Mouse (Mus musculus): ENCODE measurements at regions not wholly inside any gene's neighbourhood (a gene's known extent, or its start where the extent isn't known, plus 50 kb on each side); places are given as distances from the start of the nearest gene placed in this dataset.

DNA sequence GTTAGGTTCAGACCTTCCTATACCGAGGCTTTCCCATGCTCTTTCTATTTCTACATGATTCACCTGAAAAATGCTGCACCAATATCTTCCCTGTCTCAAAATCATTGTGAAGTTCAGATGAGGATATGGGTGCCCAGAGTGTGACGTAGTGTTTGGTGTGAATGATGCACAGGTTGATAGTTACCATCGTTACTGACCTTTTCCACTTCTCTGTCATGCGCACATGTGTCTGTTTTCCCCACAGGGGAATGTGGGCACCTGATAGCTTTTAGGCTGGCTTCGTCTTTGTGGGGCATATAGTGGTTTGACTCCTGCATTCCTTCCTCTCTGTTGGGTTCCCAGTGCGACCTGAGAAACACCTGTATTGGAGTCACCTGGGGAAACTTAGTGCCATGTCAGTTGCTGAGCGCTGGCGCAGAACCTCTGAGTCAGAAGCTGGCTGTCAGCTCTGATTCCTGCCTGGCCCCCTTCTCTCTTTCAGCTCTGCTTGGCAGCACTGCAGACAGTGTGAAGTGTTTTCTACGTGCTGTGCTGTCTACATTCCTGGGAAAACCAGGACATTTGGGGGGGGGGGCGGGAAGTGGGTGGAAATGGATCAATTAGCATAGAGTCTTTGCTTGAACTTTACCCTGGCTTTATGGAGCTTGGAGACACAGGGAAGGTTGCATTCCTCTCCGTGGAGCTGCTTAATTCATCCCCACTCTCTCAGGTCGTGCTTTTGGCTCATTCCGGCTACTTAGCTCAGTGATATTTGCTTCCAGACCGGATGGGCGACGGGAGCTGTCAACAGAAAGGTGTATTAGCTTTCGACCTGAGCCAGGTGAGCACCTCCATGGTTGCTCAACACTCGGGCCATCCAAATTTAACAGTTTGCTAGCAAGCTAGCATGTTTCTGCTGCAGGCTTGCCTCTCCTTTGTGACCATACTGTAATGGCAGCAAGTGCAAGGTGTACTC, 1281.4 kb upstream of the A1bg start:
- DNase-seq, result peak; percentile 54

DNA sequence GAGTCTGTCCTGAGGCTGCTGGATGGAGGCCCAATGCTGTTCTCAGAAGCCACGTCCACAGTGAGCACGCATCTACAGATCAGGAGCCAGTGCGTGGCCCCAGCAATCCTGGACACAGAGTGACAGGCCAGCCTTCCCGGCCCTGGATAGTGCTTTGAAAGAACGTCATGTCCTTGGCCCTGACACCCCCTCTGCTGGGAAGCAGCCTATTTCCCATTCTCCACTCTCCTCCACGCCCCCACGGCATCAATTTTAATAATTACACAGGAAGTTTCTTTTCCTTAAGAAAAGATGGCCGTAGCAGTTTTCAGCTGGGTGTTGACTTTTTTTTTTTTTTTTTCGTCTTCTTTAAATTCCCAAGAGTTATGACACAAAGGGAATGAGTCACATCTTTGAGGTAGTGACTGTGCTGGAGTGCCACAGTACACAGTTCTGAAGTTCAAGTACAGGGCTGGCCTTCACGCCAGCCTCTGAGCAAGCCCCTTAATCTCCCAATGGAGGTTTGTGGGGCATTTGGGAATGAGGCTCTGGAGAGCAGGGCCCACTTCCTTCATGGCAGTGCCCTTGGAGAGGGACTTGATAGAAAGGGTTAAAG, 1280.1 kb upstream of the A1bg start:
- DNase-seq, result peak; percentile 50

DNA sequence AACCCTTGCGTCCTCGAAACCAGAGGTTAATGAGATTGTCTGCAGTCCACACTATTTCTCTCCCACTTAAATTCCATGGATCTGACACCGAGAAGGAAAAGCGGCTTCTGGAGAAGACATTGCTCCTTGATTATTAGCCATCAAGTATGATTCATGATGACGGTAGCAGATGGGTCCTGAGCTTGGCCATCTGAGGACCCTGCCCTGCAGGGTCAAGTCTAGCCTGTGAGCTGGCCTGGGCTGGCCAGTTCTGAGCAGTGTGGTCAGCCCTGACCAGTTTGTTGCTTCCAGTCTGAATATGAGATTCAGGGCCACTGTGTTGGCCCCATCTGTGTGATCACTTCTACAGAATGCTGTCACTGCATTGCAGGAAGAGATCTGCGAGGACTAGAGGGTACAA, 1275.9 kb upstream of the A1bg start:
- DNase-seq, result no peak

DNA sequence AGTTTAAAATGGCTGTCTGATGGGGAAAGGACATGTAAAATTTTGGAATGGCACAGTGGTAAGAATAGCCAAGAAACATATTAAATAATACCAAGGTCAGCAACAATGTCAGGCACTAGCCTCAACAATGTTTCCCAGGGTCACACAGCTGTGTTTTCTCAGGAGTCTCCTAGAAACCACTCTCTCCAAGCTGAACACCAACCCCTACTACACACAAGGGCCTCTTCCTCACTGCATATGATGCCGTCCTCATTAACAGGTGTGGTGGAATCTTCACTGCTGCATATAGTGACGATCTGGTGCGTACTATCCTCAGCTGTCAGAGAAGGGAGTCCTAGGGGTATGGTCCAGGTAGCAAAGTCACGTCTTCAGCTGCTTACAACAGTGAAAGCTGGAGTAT, 1275.4 kb upstream of the A1bg start:
- DNase-seq, result no peak

DNA sequence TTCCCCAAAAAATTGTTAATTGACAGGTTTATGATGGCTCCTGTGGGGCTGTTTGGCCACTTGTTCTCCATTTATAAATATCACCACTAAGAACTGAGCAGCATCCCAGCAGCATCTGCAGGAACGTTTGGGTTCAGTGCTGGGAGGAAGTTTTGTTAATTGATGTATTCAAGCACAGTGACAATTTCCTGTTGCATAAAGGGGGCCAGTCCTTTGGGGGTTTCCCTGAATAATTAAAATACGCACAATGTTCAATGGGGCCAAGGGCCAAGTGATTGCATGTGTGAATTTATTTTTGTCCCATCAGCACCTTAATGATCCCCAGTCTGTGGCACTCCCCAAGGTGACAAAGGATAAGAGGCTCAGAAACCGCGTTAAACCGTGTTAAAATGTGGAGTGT, 1272.6 kb upstream of the A1bg start:
- no peak for DNase-seq

DNA sequence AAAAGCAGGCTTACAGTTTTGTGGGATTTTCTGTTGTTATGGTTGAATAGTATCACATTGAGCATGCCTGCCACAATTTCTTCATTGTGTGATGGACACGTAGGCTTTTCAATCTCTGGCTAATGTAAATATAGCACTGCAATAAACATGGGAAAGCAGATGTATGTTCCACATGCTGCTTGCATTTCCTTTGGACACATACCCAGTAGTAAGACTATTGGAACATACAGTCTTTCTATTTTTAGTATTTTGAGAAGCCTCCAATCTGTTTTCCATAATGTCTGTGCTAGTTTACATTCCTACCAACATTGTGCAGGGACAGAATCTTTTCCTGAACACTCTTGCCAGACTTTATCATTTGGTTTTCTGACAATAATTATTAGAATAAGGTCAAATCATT, 1269.9 kb upstream of the A1bg start:
- no peak for DNase-seq

DNA sequence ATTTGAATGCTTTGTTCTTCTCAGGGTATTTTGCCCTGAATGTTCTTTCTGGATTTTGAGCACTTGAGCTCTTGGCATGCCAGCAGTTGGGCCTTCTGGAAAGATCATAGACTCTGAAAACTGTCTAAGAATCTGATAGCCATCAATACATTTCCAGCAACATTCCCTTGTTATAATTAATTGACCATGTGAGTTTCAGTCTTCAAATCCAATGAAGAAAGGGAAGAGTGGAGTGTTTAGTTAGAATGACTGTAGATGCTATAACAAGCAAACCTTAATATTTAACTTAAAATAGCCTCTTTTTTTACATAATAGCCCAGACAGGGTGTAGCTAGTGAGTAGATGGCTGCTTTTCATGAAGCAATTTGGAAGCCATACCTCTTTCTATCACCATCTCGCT, 1268.8 kb upstream of the A1bg start:
- DNase-seq, result no peak

DNA sequence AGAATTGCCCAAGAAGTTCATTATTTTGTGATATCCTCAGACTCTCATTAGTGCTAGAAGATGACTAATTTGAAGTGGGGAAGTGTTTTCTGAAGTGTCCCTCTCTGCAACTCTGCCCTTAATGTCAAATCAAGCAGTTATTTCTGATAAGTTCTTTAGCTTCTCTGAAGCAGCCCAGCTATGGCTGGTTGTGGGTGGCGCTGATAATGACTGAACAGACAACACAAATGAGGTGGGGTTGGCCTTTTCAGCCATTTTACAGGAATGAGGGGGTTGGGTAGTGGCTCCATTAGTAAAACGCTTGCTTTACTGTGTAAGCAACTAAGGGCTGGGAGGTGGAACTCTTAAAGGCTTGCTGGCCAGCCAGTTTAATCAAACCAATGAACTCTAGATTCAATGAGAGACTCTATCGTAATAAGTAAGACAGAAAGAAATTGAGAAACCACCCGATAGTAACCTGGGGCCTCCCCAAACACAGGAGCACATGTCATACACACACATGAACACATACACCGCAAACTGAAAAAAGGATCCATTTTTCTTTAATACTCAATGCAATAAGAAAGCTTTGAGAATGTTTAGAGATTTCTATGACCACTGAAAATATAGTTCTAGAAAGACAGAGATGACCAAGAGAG, 1268.3 kb upstream of the A1bg start:
- no peak for DNase-seq

DNA sequence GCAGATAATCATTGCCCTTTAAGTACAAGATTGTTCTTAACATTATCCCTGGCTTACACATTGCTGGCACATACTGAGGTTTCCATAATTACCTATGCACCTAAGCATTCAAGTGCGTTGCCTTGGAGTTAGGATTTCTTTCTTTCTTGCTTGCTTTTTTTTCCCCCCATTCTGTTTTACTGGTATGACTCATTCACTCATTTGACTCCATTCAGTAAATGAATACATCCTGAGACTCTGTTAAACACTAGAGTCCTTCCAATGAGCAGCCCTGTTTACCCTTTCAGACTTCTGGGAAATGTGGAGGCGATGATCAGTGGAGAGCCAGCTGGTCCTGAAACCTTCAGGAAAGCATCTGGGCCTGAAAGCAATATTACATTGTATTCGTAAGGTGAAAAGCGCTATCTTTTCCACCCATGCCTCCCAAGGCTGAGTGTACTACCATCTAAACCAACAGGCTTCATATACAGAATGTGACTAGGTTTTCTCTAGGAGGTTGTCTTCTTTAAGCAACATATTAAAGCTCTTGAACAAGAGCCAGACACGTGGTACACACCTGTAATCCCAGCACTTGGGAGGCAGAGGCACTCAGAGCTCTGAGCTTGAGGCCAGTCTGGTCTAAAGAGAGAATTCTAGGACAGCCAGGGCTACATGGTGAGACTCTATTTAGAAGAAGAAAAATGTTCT, 1267.6 kb upstream of the A1bg start:
- no peak for DNase-seq

DNA sequence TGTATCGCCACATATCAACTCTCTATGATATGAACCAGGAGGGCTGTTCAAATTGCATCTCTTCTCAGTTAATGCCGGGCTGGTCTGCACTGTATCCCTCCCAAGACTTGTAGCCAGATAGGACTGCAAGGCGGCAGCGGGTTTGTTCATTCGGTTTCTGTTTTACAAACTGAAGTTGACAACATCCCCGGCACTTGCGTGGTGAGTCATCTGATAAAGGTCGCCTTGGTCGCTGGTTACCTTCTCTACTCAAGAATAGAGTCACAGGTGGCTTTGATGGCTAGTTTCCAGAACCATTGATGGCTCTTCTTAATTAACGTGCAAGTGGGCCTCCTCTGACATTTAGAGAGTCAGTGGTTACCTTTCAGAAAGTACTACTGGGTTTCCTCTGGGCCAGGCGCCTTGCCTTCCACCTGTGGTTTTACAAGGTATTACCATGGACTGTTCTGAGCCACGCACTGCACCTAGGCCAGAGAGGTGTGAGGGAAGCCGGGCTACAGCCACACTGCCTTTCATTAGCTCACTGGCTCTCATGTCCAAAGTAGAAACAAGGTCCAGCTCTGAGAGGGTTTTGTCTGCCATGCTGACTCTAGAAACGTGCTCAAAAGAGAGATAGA, 1266.9 kb upstream of the A1bg start:
- DNase-seq, result no peak

DNA sequence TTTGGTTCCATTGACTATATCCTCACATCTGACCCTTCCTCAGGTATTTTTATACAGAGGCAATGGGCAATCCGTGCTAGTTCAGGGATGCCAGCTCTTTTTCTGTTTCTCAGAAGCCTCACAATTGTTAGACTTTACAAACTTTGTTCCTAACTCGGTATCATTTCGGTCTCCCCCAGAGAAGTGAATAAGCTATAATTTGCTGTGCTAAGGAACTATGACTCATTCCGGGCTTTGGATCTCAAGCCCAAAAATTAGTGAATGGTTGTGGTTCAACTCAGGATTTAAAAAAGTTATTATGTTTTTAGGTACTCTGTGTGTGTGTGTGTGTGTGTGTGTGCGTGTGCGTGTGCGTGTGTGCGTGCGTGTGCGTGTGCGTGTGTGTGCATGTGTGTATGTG, 1263.7 kb upstream of the A1bg start:
- DNase-seq, result no peak

DNA sequence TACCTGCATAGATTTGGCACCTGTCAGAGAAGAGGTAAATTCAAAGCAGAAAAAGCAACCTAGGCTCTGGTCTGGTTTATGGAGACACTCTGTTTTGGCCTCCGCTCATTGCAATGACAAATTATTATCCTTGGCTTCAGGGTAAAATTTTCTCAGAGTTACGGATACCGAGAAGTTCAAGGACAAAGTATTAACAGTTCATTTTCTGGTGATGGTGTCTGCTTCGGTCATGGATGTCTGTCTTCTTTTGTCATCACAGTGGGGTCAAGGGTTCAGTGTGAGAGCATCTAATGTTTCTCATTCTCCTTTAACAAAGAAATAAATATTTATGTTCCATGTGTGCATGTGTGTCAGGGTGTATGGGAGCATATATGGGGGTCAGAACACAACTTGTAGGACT, 1261.0 kb upstream of the A1bg start:
- no peak for DNase-seq

DNA sequence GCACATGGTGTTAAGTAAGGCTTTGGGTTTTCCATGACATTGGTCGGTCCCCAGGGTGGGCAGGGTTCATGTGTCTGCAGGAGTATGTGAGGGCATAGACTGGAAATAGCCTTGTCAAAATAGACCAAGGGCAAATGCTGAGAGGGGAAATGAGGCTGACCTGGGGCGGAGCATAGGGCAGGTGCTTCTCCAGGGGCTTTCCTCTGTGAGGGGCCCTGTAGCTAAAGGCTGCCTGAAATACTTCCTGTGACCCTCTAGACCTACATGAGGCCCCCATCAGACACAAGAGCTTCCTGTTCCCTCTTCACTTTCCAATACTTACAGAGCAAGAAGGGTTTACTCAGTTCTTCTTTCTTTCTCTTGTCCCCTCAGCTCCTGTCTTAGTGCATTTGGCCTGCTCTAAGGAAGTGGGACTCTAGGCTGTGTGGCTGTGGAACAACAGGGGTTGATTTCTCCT, 1258.7 kb upstream of the A1bg start:
- DNase-seq, result no peak

DNA sequence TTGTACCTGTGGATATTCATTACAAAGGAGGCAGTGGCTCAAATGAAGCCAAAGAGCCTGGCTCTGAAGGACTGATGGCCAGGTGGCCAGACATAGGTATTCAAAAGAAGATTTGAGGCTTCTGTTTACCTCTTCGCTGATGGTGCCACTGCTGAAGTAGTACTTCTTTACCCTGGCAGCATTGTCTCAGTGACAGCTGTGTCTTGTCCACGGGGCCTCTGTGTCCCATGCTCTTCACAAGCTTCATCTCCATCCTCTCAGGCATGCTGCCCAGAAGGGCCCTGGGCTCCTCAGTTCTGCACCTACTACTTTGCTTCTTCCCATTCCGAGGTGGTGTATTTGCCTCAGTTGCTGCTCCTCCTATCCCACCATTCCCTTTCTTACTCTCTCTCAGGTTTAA, 1257.9 kb upstream of the A1bg start:
- DNase-seq, result no peak

DNA sequence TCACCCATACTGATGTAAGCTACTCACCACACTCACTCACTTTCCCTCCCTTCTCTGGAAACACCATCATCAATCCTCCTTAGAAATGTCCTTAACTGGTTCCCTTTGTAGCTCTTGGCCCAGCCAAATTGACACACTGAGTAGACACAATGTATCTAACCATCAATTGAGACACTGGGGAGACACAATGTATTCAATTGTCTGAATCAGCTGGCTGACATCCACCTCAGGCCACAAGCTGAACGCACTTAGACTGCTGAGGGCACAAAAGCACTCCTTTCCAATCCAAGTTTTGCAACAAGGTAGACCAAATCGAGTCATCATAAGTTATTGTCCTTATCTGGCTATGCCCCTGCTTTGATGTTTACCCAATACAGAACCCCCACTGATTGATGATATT, 1257.0 kb upstream of the A1bg start:
- no peak for DNase-seq

DNA sequence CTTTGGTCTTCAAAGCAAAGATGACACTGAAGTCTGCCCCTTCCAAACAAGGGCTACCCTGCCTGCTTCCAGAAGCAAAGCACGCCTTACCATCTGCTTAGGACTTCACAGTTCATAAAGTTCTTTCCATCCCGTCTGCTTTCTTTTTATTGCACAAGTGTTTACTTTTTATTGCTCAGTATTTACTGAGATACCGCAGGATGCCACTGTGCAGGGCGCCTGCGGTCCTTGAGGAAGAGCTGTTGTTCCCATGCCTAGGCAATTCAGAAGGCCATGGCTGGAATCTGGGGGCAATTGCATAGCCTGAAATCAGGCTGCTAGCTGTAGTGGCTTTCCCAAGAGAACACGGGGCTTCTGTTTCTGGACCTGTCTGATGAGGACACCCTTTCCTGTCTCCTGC, 1255.8 kb upstream of the A1bg start:
- DNase-seq, result no peak

DNA sequence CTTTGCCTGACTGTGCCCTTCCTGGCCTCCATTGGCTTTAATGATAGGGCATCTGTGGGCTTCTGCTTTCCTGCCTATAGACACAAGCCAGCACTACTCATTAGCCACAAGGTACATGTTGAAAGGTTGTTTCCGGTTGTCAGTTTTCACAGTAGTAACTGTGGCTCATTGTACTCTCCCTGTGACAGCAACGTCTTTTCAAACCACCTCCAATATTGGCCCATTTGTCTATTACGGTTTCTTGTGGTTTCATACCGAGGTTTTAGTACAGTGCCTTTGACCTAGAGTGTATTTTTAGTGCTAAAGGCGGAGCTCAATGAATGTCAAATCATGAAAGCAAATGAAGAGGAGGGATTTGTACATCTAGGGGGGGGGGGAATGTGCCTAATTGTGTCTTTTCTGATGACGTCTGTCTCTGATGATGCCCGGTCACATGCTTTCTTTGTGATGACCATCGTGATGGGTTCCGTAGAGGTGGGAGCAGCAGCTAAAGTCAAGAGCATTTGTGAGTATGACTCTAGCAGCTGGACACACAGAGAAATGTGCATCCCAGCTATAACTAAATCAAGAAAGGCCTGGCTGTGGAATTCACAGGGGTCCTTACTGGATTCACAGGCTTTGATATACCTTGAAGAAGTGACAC, 1255.1 kb upstream of the A1bg start:
- DNase-seq, result no peak

DNA sequence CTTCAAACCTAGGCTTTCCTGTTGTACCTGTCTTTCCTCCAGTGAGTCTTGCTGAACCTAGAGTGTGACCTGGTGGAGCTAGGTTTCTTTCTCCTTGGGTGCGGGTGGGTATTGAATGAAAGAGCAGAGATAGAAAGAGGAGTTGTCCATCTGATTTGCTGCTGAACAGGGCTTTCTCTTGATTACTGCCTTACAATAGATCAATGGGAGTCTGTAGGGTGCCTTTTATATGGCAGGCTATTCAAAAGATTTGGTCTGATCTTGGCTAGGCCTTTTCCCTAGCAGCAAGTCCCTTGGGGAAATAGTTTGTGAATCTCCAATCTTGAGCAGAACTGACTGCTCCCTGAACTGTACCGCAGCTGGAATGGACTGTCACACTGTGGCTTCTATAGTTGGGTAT, 1253.3 kb upstream of the A1bg start:
- no peak for DNase-seq

DNA sequence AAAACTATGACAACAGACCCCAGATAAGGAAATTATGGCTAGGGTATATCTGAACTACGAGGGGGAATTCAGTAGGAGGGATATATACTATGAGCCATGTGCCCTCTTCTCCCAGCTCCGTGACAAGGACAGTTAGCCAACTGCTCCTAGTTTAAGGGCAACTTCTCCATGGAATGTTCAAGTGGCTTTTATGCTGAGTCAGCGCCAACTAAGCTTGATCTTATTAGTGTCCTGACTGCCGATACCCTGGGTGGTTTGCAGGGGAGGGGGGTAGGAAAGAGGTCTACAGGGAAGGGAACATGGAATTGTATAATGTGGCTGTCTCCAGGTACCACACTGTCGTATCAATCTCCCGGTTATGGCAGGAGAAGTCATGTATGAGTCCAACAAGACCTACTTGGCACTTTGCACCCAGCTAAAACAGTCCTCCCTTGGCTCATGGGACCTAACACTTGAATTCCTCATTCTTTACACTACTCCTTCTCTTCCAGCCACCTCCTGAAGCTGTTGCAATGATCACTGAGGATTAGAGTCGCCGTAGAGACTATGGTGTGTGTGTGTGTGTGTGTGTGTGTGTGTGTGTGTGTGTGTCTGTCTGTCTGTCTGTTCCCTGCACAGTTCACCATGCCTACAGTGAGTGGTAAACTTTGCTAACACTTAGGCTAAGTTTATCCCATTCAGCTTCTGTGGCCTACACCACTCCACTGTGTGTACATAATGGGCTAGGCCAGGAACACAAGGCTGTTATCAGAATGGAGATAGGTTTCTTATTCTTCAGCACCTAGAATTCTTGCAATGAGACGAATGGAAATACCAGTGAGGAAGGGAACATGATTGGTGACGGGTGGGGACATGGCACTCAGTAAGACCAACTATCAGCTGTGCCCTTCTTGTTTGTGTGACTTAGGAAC, 1251.1 kb upstream of the A1bg start:
- DNase-seq, result no peak

DNA sequence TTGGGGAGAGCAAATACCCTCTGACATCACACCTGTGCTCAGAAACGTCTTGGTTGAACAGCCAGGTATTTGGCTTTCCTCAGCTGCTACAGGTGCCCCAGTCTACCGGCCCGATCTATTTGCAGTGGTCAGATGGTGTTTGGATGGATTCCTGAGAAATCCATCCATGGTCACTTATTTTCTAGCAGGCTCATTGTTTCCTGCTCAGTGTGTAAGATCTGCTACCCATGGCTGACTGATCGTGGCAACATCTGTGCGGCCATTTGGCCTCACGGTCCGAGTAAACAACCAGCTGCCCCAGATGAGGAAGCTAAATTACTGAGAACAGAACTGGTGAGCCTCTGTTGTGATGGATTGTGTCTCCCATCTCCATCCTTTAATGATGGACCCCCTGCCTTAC, 1248.8 kb upstream of the A1bg start:
- no peak for DNase-seq

DNA sequence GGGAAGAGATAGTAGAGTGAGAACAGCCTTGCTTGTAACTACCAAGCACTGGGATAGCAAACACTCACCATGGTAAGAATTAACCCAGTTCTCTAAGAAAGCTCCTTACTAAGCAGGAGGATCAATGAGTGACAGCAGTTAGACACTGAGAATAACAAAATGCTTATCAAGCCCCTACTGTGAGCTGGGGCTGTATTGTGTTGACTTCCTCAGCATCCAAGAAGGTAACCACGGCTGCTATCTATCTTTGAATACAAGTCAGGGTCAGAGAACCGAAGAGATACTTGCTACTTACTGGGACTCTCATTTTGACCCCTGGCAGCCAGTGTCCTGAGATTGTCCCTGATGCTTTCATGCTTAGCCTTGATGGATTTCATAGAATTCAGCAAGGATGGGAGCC, 1248.4 kb upstream of the A1bg start:
- no peak for DNase-seq

Measured in kidney, postnatal 10 days (tissue).